Mouse (Mus musculus) lung, postnatal 0 days (tissue): Measurements from ENCODE around the gene Agl.

ENCODE experiments used
- CTCF ChIP-seq: IDR thresholded peaks from 2 replicates; pipeline ENCODE4 v1.5.1; 2016; ENCODE audit warnings: antibody characterized with exemption, mild to moderate bottlenecking
- EP300 ChIP-seq: IDR thresholded peaks from 2 replicates; pipeline ENCODE4 v1.6.1; 2016; ENCODE audit warnings: antibody characterized with exemption, mild to moderate bottlenecking, control low read depth

- no peak for TF ChIP-seq CTCF
- no peak for TF ChIP-seq EP300
Measured at GRCm38 (mm10) chr3:116801755-116802154, 6.2 kb downstream of the Agl start.
